Mouse (Mus musculus) duodenum, adult 2 months (tissue): ENCODE results near the gene Ppm1e. TPM values are rescaled to one million over a fixed set of nuclear protein-coding genes. Genes with fewer than 3 reads are reported as not detected.

Source experiments
- polyA plus RNA-seq: library from polyadenylated mRNA; depleted of rRNA; stranded (reverse); fragments of >200 nt; gene quantifications from 2 replicates; pipeline ENCODE4 v1.2.3, GENCODE M21; 2012; ENCODE audit warnings: low replicate concordance; rRNA removed

Ppm1e gene
- 0.24 and 2.0 TPM in 2 replicates for polyA plus RNA-seq

GRCm38 (mm10) chr11:87358331-87359261, at the start of gene Ppm1e:
Gene Ppm1e, minus strand, starts transcription at chr11:87359023.

GRCm38 (mm10) chr11:87404876-87405275, 46.1 kb upstream of the Ppm1e start, which contains the start of the genes Rad51c and Tex14:
Gene Rad51c, minus strand, starts transcription at chr11:87404954.
Gene Tex14, plus strand, starts transcription at chr11:87405065.

Other genes with a start within 250 kb of the Ppm1e start
- gene Ska2, start 249.8 kb downstream of the Ppm1e start, polyA plus RNA-seq = 0.45 and 0.85 TPM in 2 replicates
- 0.89 and 1.2 TPM in 2 replicates for gene Trim37, start 231.9 kb downstream of the Ppm1e start, polyA plus RNA-seq
- gene Rad51c, start 45.9 kb upstream of the Ppm1e start, polyA plus RNA-seq = 0.20 TPM in 1 of 2 replicates, not detected in the other
- not detected in 2 replicates for gene Tex14, start 46.0 kb upstream of the Ppm1e start, polyA plus RNA-seq
- gene Gm11492, start 207.6 kb upstream of the Ppm1e start, polyA plus RNA-seq = not detected in 2 replicates
- gene Sept4, start 209.9 kb upstream of the Ppm1e start, polyA plus RNA-seq = 12.4 and 12.5 TPM in 2 replicates
- gene Mtmr4, start 233.1 kb upstream of the Ppm1e start, polyA plus RNA-seq = 24.7 and 34.8 TPM in 2 replicates